Mouse (Mus musculus) midbrain, embryonic 14.5 days (tissue): ENCODE measurements around the gene Sapcd2. TPM values are rescaled to one million over a fixed set of nuclear protein-coding genes. Genes with fewer than 3 reads are reported as not detected.

Source experiments
- ATAC-seq: fragments of 200-750 bp; cut with Nextera tagmentation; 2 replicates; pipeline ENCODE4 v1.8.0; 2017; ENCODE audit warnings: moderate number of reproducible peaks, moderate library complexity; ENCODE audit not compliant: low FRiP score, low TSS enrichment
- DNase-seq: peaks from one replicate; pipeline ENCODE4 v3.0.0-alpha.2; 2015
- H3K27ac ChIP-seq: fragments of 300-500 bp; sonication (generic); replicated peaks from 2 replicates; pipeline ENCODE4 v1.5.1; 2014; ENCODE audit warnings: mild to moderate bottlenecking, low read depth, low read length, moderate library complexity
- H3K27me3 ChIP-seq: fragments of 300-500 bp; sonication (generic); 2 replicates; pipeline ENCODE4 v1.6.1; 2014; ENCODE audit warnings: low read length, control low read depth, mixed read lengths; ENCODE audit not compliant: control insufficient read depth, insufficient read depth
- H3K36me3 ChIP-seq: fragments of 300-500 bp; sonication (generic); 2 replicates; pipeline ENCODE4 v1.6.1; 2014; ENCODE audit warnings: low read length, control low read depth; ENCODE audit not compliant: control insufficient read depth, insufficient read depth
- H3K4me1 ChIP-seq: fragments of 300-500 bp; sonication (generic); 2 replicates; pipeline ENCODE4 v1.6.1; 2014; ENCODE audit warnings: mild to moderate bottlenecking, antibody characterized with exemption, low read length, control low read depth; ENCODE audit not compliant: control insufficient read depth, insufficient read depth
- H3K4me2 ChIP-seq: fragments of 300-500 bp; sonication (generic); 2 replicates; pipeline ENCODE4 v1.6.1; 2014; ENCODE audit warnings: mild to moderate bottlenecking, low read length, moderate library complexity
- H3K4me3 ChIP-seq: fragments of 300-500 bp; sonication (generic); replicated peaks from 2 replicates; pipeline ENCODE4 v1.5.1; 2014; ENCODE audit warnings: low read depth, low read length
- H3K9ac ChIP-seq: fragments of 300-500 bp; sonication (generic); replicated peaks from 2 replicates; pipeline ENCODE4 v1.6.1; 2014; ENCODE audit warnings: mild to moderate bottlenecking, low read length, moderate library complexity
- H3K9me3 ChIP-seq: fragments of 300-500 bp; sonication (generic); 2 replicates; pipeline ENCODE4 v1.6.1; 2016; ENCODE audit warnings: low read length, control low read depth, mixed read lengths; ENCODE audit not compliant: control insufficient read depth
- WGBS: fragments of 180-500 bp; shearing (Covaris S2); extraction: QIAGEN DNeasy Blood & Tissue Kit; methylation state at CpG from one replicate; pipeline ENCODE4 v1.1.7; 2014; 5-methylcytosine and 5-hydroxymethylcytosine counted together
- polyA plus RNA-seq: library from polyadenylated mRNA; unstranded; fragments of >200 nt; fragmentation: Nextera tagmentation; extraction: Ambion mirVana; gene quantifications from 2 replicates; pipeline ENCODE4 v1.2.1, GENCODE M21; 2014

The Sapcd2 gene
- polyA plus RNA-seq, 1 experiment from 2014 or later: 15.4 TPM

- DNase-seq: no peak
- Histone ChIP-seq H3K9me3 (no peaks in the 10 kb centered on the region), H3K27ac (no peak overlapping the region), H3K36me3 (peaks cover 90% of the 10 kb centered on the region), H3K4me1 (no peaks in the 10 kb centered on the region), H3K27me3 (no peaks in the 10 kb centered on the region), H3K4me3 (no peak overlapping the region), H3K9ac (no peak overlapping the region), H3K4me2 (no peak overlapping the region)
- 94% methylated on average over 4 of the region's 4 CpGs for WGBS
- no peak for ATAC-seq
Observed at GRCm38 (mm10) chr2:25349499-25349898, 22.6 kb upstream of the Sapcd2 start.

GRCm38 (mm10) chr2:25350701-25351100 lies 21.4 kb upstream of the Sapcd2 start:
- Histone ChIP-seq H3K9ac (no peak overlapping the region), H3K4me3 (no peak overlapping the region), H3K4me1 (peaks cover 6% of the 10 kb centered on the region), H3K4me2 (no peak overlapping the region), H3K27me3 (no peaks in the 10 kb centered on the region), H3K27ac (no peak overlapping the region), H3K9me3 (no peaks in the 10 kb centered on the region), H3K36me3 (peaks cover 78% of the 10 kb centered on the region)
- ATAC-seq: no peak
- no peak for DNase-seq
- 96% methylated on average over 3 of the region's 3 CpGs for WGBS

- Histone ChIP-seq H3K9ac (no peak overlapping the region), H3K4me1 (peaks cover 18% of the 10 kb centered on the region), H3K9me3 (no peaks in the 10 kb centered on the region), H3K36me3 (peaks cover 45% of the 10 kb centered on the region), H3K4me3 (no peak overlapping the region), H3K27me3 (no peaks in the 10 kb centered on the region), H3K27ac (no peak overlapping the region), H3K4me2 (no peak overlapping the region)
- no peak for ATAC-seq
- no peak for DNase-seq
- 87% methylated on average over 6 of the region's 6 CpGs for WGBS
Observed at GRCm38 (mm10) chr2:25354211-25354610, 17.9 kb upstream of the Sapcd2 start.

GRCm38 (mm10) chr2:25355419-25356066 lies 16.6 kb upstream of the Sapcd2 start:
- peaks cover 18% of the 10 kb centered on the region for H3K4me1 ChIP-seq
- DNase-seq: no peak
- no peak overlapping the region for H3K27ac ChIP-seq
- 38% methylated on average over 18 of the region's 18 CpGs for WGBS
- H3K4me3 ChIP-seq: peak overlapping the region; percentile 45
- no peak for ATAC-seq
- peak overlapping the region; percentile 65 for H3K4me2 ChIP-seq
- peaks cover 32% of the 10 kb centered on the region for H3K36me3 ChIP-seq
- H3K27me3 ChIP-seq: no peaks in the 10 kb centered on the region
- peak overlapping the region; percentile 60; the same call in 1 of the 2 replicates for H3K9ac ChIP-seq
- H3K9me3 ChIP-seq: no peaks in the 10 kb centered on the region

GRCm38 (mm10) chr2:25356208-25357079 lies 15.7 kb upstream of the Sapcd2 start, which contains the start of gene Dpp7:
Dpp7 (minus strand) TSS chr2:25356359.
- no peak within 1 kb of the TSS for H3K27ac ChIP-seq
- no peaks in the 10 kb centered on the region for H3K27me3 ChIP-seq
- H3K4me1 ChIP-seq: peaks cover 18% of the 10 kb centered on the region
- peak within 1 kb of the TSS; percentile 45 for H3K4me3 ChIP-seq
- DNase-seq (peak; percentile 91), ATAC-seq (peak; percentile 85)
- peaks cover 23% of the 10 kb centered on the region for H3K36me3 ChIP-seq
- H3K9ac ChIP-seq: peak within 1 kb of the TSS; percentile 60
- WGBS: 5% methylated on average over 13 of the region's 13 CpGs
- H3K4me2 ChIP-seq: peak within 1 kb of the TSS; percentile 65
- no peaks in the 10 kb centered on the region for H3K9me3 ChIP-seq

- Histone ChIP-seq H3K4me1 (peaks cover 18% of the 10 kb centered on the region), H3K27ac (no peak overlapping the region), H3K9ac (no peak overlapping the region; the same call in 1 of the 2 replicates), H3K9me3 (no peaks in the 10 kb centered on the region), H3K36me3 (no peaks in the 10 kb centered on the region), H3K4me3 (no peak overlapping the region), H3K4me2 (no peak overlapping the region), H3K27me3 (peaks cover 14% of the 10 kb centered on the region; the same call in 1 of the 2 replicates)
- DNase-seq: no peak
- ATAC-seq: no peak
- WGBS: 79% methylated on average over 4 of the region's 4 CpGs
Observed at GRCm38 (mm10) chr2:25359848-25360247, 12.3 kb upstream of the Sapcd2 start.

GRCm38 (mm10) chr2:25363478-25364178 lies 8.5 kb upstream of the Sapcd2 start:
- Histone ChIP-seq H3K4me2 (no peak overlapping the region), H3K36me3 (no peaks in the 10 kb centered on the region), H3K4me1 (no peaks in the 10 kb centered on the region), H3K4me3 (no peak overlapping the region), H3K9me3 (no peaks in the 10 kb centered on the region), H3K9ac (no peak overlapping the region), H3K27ac (no peak overlapping the region), H3K27me3 (peaks cover 25% of the 10 kb centered on the region; the same call in 1 of the 2 replicates)
- WGBS: 60% methylated on average over 13 of the region's 13 CpGs
- DNase-seq: no peak
- no peak for ATAC-seq

GRCm38 (mm10) chr2:25364313-25364712 lies 7.8 kb upstream of the Sapcd2 start:
- Histone ChIP-seq H3K9ac (no peak overlapping the region), H3K9me3 (no peaks in the 10 kb centered on the region), H3K4me1 (no peaks in the 10 kb centered on the region), H3K27me3 (peaks cover 25% of the 10 kb centered on the region; the same call in 1 of the 2 replicates), H3K27ac (no peak overlapping the region), H3K4me2 (no peak overlapping the region; the same call in 1 of the 2 replicates), H3K4me3 (0 out of 2 replicates have a peak overlapping the region, but pooled peaks have one; percentile 48), H3K36me3 (no peaks in the 10 kb centered on the region)
- 86% methylated on average over 4 of the region's 4 CpGs for WGBS
- no peak for DNase-seq
- ATAC-seq: no peak
